Mouse (Mus musculus) CD4-positive, CD25-positive, alpha-beta regulatory T cell, adult 2 months (primary cell): Measurements from ENCODE around the gene Lipn.

Experiments used
- DNase-seq: peaks from one replicate; pipeline ENCODE4 v3.0.0-alpha.2; 2012; ENCODE audit warnings: low read depth, low spot score

The Lipn gene

GRCm38 (mm10) chr19:34066779-34067472 lies at the start of gene Lipn:
TSS of gene Lipn (plus strand) at chr19:34067358.
- DNase-seq: no peak

GRCm38 (mm10) chr19:34021440-34022172 lies 45.6 kb upstream of the Lipn start:
- no peak for DNase-seq

GRCm38 (mm10) chr19:34022759-34023158 lies 44.4 kb upstream of the Lipn start:
- DNase-seq: peak; percentile 43

GRCm38 (mm10) chr19:34039731-34040130 lies 27.4 kb upstream of the Lipn start:
- no peak for DNase-seq

GRCm38 (mm10) chr19:34043008-34043407 lies 24.1 kb upstream of the Lipn start:
- DNase-seq: no peak

GRCm38 (mm10) chr19:34049371-34050039 lies 17.7 kb upstream of the Lipn start:
- DNase-seq: no peak

- DNase-seq: no peak
Observed at GRCm38 (mm10) chr19:34051502-34051901, 15.7 kb upstream of the Lipn start.

GRCm38 (mm10) chr19:34063547-34063946 lies 3.6 kb upstream of the Lipn start:
- no peak for DNase-seq

GRCm38 (mm10) chr19:34064059-34064458 lies 3.1 kb upstream of the Lipn start:
- DNase-seq: no peak

GRCm38 (mm10) chr19:34074239-34074638 lies 7.1 kb downstream of the Lipn start:
- DNase-seq: no peak

GRCm38 (mm10) chr19:34078130-34078529 lies 11.0 kb downstream of the Lipn start:
- DNase-seq: no peak

- DNase-seq: no peak
Observed at GRCm38 (mm10) chr19:34089011-34089680, 22.0 kb downstream of the Lipn start.

- DNase-seq: no peak
Observed at GRCm38 (mm10) chr19:34095381-34095780, 28.2 kb downstream of the Lipn start.

- DNase-seq: peak; percentile 7
Observed at GRCm38 (mm10) chr19:34096228-34096627, 29.1 kb downstream of the Lipn start.

GRCm38 (mm10) chr19:34100633-34101032 lies 33.5 kb downstream of the Lipn start, which contains the start of gene Lipm:
TSS of gene Lipm (plus strand) at chr19:34100933.
- DNase-seq: no peak

- no peak for DNase-seq
Observed at GRCm38 (mm10) chr19:34101888-34102287, 34.7 kb downstream of the Lipn start.

GRCm38 (mm10) chr19:34104841-34105240 lies 37.7 kb downstream of the Lipn start:
- DNase-seq: no peak

GRCm38 (mm10) chr19:34119102-34119501 lies 51.9 kb downstream of the Lipn start:
- DNase-seq: no peak

- no peak for DNase-seq
Observed at GRCm38 (mm10) chr19:34119653-34120052, 52.5 kb downstream of the Lipn start.

- peak; percentile 51 for DNase-seq
Observed at GRCm38 (mm10) chr19:34120107-34120731, 53.1 kb downstream of the Lipn start.
